Mouse (Mus musculus) hindbrain, embryonic 16.5 days (tissue): ENCODE measurements around the gene Sf3b6. TPM values are rescaled to one million over a fixed set of nuclear protein-coding genes. Genes with fewer than 3 reads are reported as not detected.

ENCODE experiments used
- ATAC-seq: fragments of 200-750 bp; cut with Nextera tagmentation; 2 replicates; pipeline ENCODE4 v1.8.0; 2017; ENCODE audit warnings: moderate TSS enrichment, moderate library complexity
- H3K27ac ChIP-seq: fragments of 300-500 bp; sonication (generic); 2 replicates; pipeline ENCODE4 v1.5.1; 2014; ENCODE audit warnings: low read depth, mild to moderate bottlenecking, control low read depth, low read length, moderate library complexity
- H3K27me3 ChIP-seq: fragments of 300-500 bp; sonication (generic); replicated peaks from 2 replicates; pipeline ENCODE4 v1.6.1; 2014; ENCODE audit warnings: low read length; ENCODE audit not compliant: control insufficient read depth, insufficient read depth
- H3K36me3 ChIP-seq: fragments of 300-500 bp; sonication (generic); 2 replicates; pipeline ENCODE4 v1.6.1; 2014; ENCODE audit warnings: mild to moderate bottlenecking, low read length, moderate library complexity, mixed read lengths; ENCODE audit not compliant: control insufficient read depth, insufficient read depth
- H3K4me1 ChIP-seq: fragments of 300-500 bp; sonication (generic); 2 replicates; pipeline ENCODE4 v1.6.1; 2014; ENCODE audit warnings: low read depth, low read length; ENCODE audit not compliant: control insufficient read depth, insufficient read depth
- H3K4me2 ChIP-seq: fragments of 300-500 bp; sonication (generic); 2 replicates; pipeline ENCODE4 v1.6.1; 2014; ENCODE audit warnings: mild to moderate bottlenecking, low read length, control low read depth, moderate library complexity
- H3K4me3 ChIP-seq: fragments of 300-500 bp; sonication (generic); 2 replicates; pipeline ENCODE4 v1.5.1; 2014; ENCODE audit warnings: mild to moderate bottlenecking, low read length, control low read depth, moderate library complexity
- H3K9ac ChIP-seq: fragments of 300-500 bp; sonication (generic); 2 replicates; pipeline ENCODE4 v1.6.1; 2014; ENCODE audit warnings: low read depth, mild to moderate bottlenecking, control low read depth, low read length, moderate library complexity
- H3K9me3 ChIP-seq: fragments of 300-500 bp; sonication (generic); 2 replicates; pipeline ENCODE4 v1.6.1; 2014; ENCODE audit warnings: mild to moderate bottlenecking, low read length, moderate library complexity; ENCODE audit not compliant: control insufficient read depth
- WGBS: fragments of 180-500 bp; shearing (Covaris S2); extraction: QIAGEN DNeasy Blood & Tissue Kit; methylation state at CpG from one replicate; pipeline ENCODE4 v1.1.7; 2014; 5-methylcytosine and 5-hydroxymethylcytosine counted together
- polyA plus RNA-seq: library from polyadenylated mRNA; unstranded; fragments of >200 nt; fragmentation: Nextera tagmentation; extraction: Ambion mirVana; gene quantifications from 2 replicates; pipeline ENCODE4 v1.2.1, GENCODE M21; 2015

The Sf3b6 gene
- polyA plus RNA-seq, 1 experiment from 2014 or later, result 189 TPM

- H3K4me2 ChIP-seq, result no peak overlapping the region
- H3K9me3 ChIP-seq, result no peaks in the 10 kb centered on the region
- H3K27me3 ChIP-seq, result no peaks in the 10 kb centered on the region
- no peak overlapping the region for H3K4me3 ChIP-seq
- WGBS, result 84% methylated on average over 5 of the region's 5 CpGs
- peaks cover 10% of the 10 kb centered on the region for H3K4me1 ChIP-seq
- no peak overlapping the region for H3K9ac ChIP-seq
- no peak for ATAC-seq
- no peak overlapping the region for H3K27ac ChIP-seq
- no peaks in the 10 kb centered on the region for H3K36me3 ChIP-seq
Observed at GRCm38 (mm10) chr12:4872983-4873477, 55.7 kb downstream of the Sf3b6 start.

DNA sequence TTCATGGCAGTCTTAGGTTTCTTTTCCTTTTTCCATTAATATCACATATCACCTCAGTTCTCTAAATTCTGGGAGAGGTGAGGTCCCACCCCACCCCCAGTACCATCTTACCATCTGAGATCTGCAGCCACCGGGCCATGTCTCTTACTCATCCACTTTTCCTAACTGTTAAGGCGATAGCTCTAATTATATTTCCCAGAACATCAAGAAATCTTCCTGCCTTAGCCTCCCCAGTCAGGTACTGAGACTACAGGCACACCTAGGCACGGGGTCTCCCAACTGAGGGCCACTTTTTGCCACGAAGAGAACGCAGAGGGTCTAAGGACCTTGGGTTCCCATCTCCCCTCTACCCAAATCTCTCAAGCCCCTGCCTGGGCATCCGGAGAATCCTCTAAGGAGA is 56.2 kb downstream of the Sf3b6 start:
- H3K27ac ChIP-seq, result no peak overlapping the region
- ATAC-seq, result peak; percentile 12; the same call in 1 of the 2 replicates
- H3K4me3 ChIP-seq, result peak overlapping the region; percentile 42; the same call in 1 of the 2 replicates
- peak overlapping the region; percentile 60; the same call in 1 of the 2 replicates for H3K9ac ChIP-seq
- no peaks in the 10 kb centered on the region for H3K9me3 ChIP-seq
- H3K36me3 ChIP-seq, result no peaks in the 10 kb centered on the region
- peaks cover 10% of the 10 kb centered on the region for H3K4me1 ChIP-seq
- 83% methylated on average over 6 of the region's 6 CpGs for WGBS
- H3K27me3 ChIP-seq, result no peaks in the 10 kb centered on the region
- H3K4me2 ChIP-seq, result peak overlapping the region; percentile 84

GRCm38 (mm10) chr12:4874161-4874927 is 57.0 kb downstream of the Sf3b6 start, which contains the start of gene Mfsd2b:
Mfsd2b (minus strand) TSS chr12:4874359.
- 4% methylated on average over 22 of the region's 24 CpGs for WGBS
- peak within 1 kb of the TSS; percentile 42 for H3K4me3 ChIP-seq
- peak; percentile 87 for ATAC-seq

GRCm38 (mm10) chr12:4875623-4876022 is 58.3 kb downstream of the Sf3b6 start:
- WGBS, result 92% methylated on average over 8 of the region's 8 CpGs

More at GRCm38 (mm10) chr12:4874161-4874927, 57.0 kb downstream of the Sf3b6 start, which contains the start of gene Mfsd2b:
- Histone ChIP-seq H3K27me3 (no peaks in the 10 kb centered on the region), H3K36me3 (peaks cover 2% of the 10 kb centered on the region), H3K9ac (peak within 1 kb of the TSS; percentile 60), H3K4me2 (peak within 1 kb of the TSS; percentile 84), H3K27ac (no peak within 1 kb of the TSS), H3K9me3 (no peaks in the 10 kb centered on the region; the same call in 1 of the 2 replicates), H3K4me1 (peaks cover 10% of the 10 kb centered on the region)

More at GRCm38 (mm10) chr12:4875623-4876022, 58.3 kb downstream of the Sf3b6 start:
- no peak overlapping the region for H3K27ac ChIP-seq
- H3K4me2 ChIP-seq, result no peak overlapping the region
- ATAC-seq, result no peak
- no peak overlapping the region for H3K4me3 ChIP-seq
- H3K27me3 ChIP-seq, result no peaks in the 10 kb centered on the region
- no peaks in the 10 kb centered on the region; the same call in 1 of the 2 replicates for H3K9me3 ChIP-seq
- peaks cover 10% of the 10 kb centered on the region for H3K4me1 ChIP-seq
- peaks cover 8% of the 10 kb centered on the region for H3K36me3 ChIP-seq
- no peak overlapping the region for H3K9ac ChIP-seq

Other genes starting within 250 kb of the Sf3b6 start
- gene Itsn2, start 224.9 kb upstream of the Sf3b6 start, polyA plus RNA-seq, result 22.0 and 24.4 TPM in 2 replicates
- gene Gm3625, start 224.6 kb upstream of the Sf3b6 start, polyA plus RNA-seq, result not detected in 2 replicates
- 0.77 and 1.1 TPM in 2 replicates for gene Fam228a, start 79.1 kb upstream of the Sf3b6 start, polyA plus RNA-seq
- 14.2 and 15.5 TPM in 2 replicates for gene Pfn4, start 48.5 kb upstream of the Sf3b6 start, polyA plus RNA-seq
- 6.6 and 7.0 TPM in 2 replicates for gene Fam228b, start 48.3 kb upstream of the Sf3b6 start, polyA plus RNA-seq
- 64.0 and 80.0 TPM in 2 replicates for gene Fkbp1b, start 24.0 kb downstream of the Sf3b6 start, polyA plus RNA-seq
- gene Wdcp, start 25.8 kb downstream of the Sf3b6 start, polyA plus RNA-seq, result 12.4 and 14.6 TPM in 2 replicates
- gene Mfsd2b, start 56.8 kb downstream of the Sf3b6 start, polyA plus RNA-seq, result 2.5 and 2.6 TPM in 2 replicates
- gene Ubxn2a, start 90.2 kb downstream of the Sf3b6 start, polyA plus RNA-seq, result 43.1 and 47.5 TPM in 2 replicates
- 5.9 and 6.7 TPM in 2 replicates for gene Atad2b, start 99.8 kb downstream of the Sf3b6 start, polyA plus RNA-seq